Mouse (Mus musculus): Measurements from ENCODE around the gene Klhl12. TPM values are rescaled to one million over a fixed set of nuclear protein-coding genes. Genes with fewer than 3 reads are reported as not detected.
A peak's percentile ranks its signal among the peaks of the same experiment; 100 is the strongest.
"Not testable (repeated sequence)": the region's sequence is repeated elsewhere in the genome, so short reads cannot be mapped to it uniquely, and the experiment has no call there.

The Klhl12 gene
- total RNA-seq, 2 experiments from 2014 or later, result 18.0 to 20.3 TPM

- peak; percentile 10 for DNase-seq (ENCODE audit: low spot score)
Measured at GRCm38 (mm10) chr1:134513312-134513860, 58.1 kb downstream of the Klhl12 start.

- no peak for DNase-seq (ENCODE audit: low spot score)
Measured at GRCm38 (mm10) chr1:134513876-134514590, 58.7 kb downstream of the Klhl12 start.

- no peak for DNase-seq (ENCODE audit: low spot score)
Measured at GRCm38 (mm10) chr1:134515891-134516290, 60.6 kb downstream of the Klhl12 start.

GRCm38 (mm10) chr1:134516491-134517198 is 61.3 kb downstream of the Klhl12 start:
- DNase-seq (ENCODE audit: low spot score), result no peak

GRCm38 (mm10) chr1:134517841-134518240 is 62.5 kb downstream of the Klhl12 start:
- DNase-seq (ENCODE audit: low spot score), result not testable (repeated sequence)

- peak; percentile 91 for DNase-seq (ENCODE audit: low spot score)
Measured at GRCm38 (mm10) chr1:134518677-134519076, 63.3 kb downstream of the Klhl12 start.

- DNase-seq (ENCODE audit: low spot score), result not testable (repeated sequence)
Measured at GRCm38 (mm10) chr1:134519201-134519600, 63.9 kb downstream of the Klhl12 start.

GRCm38 (mm10) chr1:134520001-134520721 is 64.8 kb downstream of the Klhl12 start:
- no peak for DNase-seq (ENCODE audit: low spot score)

- no peak for DNase-seq (ENCODE audit: low spot score)
Measured at GRCm38 (mm10) chr1:134521163-134521562, 65.8 kb downstream of the Klhl12 start.

GRCm38 (mm10) chr1:134522325-134522724 is 67.0 kb downstream of the Klhl12 start:
- no peak for DNase-seq (ENCODE audit: low spot score)

- no peak for DNase-seq (ENCODE audit: low spot score)
Measured at GRCm38 (mm10) chr1:134524424-134524823, 69.1 kb downstream of the Klhl12 start.

- DNase-seq (ENCODE audit: low spot score), result no peak
Measured at GRCm38 (mm10) chr1:134525015-134525414, 69.7 kb downstream of the Klhl12 start.

- DNase-seq (ENCODE audit: low spot score), result no peak
Measured at GRCm38 (mm10) chr1:134526752-134527151, 71.4 kb downstream of the Klhl12 start.

- no peak for DNase-seq (ENCODE audit: low spot score)
Measured at GRCm38 (mm10) chr1:134530618-134531017, 75.3 kb downstream of the Klhl12 start.

- DNase-seq (ENCODE audit: low spot score), result not testable (repeated sequence)
Measured at GRCm38 (mm10) chr1:134533710-134534109, 78.4 kb downstream of the Klhl12 start.

- DNase-seq (ENCODE audit: low spot score), result no peak
Measured at GRCm38 (mm10) chr1:134535054-134535453, 79.7 kb downstream of the Klhl12 start.

- DNase-seq (ENCODE audit: low spot score), result no peak
Measured at GRCm38 (mm10) chr1:134535513-134535912, 80.2 kb downstream of the Klhl12 start.

- DNase-seq (ENCODE audit: low spot score), result no peak
Measured at GRCm38 (mm10) chr1:134540610-134541009, 85.3 kb downstream of the Klhl12 start.

All from gastrocnemius, adult 18-20 months (tissue).